Mouse (Mus musculus) adrenal gland, postnatal 36 days (tissue): Measurements from ENCODE around the gene Ccdc6. TPM values are rescaled to one million over a fixed set of nuclear protein-coding genes. Genes with fewer than 3 reads are reported as not detected.

Source experiments
- DNase-seq, 2 experiments: peaks; one replicate each; pipeline ENCODE4 v3.0.0; 2021; ENCODE audit warnings: mixed read lengths in 1 of 2
- total RNA-seq, 2 experiments: library from RNA; stranded (reverse); gene quantifications; 2 replicates each; pipeline ENCODE4 v1.2.3; 2021

Ccdc6 gene
- total RNA-seq, 2 experiments from 2014 or later, result 50.2 to 98.3 TPM

DNA sequence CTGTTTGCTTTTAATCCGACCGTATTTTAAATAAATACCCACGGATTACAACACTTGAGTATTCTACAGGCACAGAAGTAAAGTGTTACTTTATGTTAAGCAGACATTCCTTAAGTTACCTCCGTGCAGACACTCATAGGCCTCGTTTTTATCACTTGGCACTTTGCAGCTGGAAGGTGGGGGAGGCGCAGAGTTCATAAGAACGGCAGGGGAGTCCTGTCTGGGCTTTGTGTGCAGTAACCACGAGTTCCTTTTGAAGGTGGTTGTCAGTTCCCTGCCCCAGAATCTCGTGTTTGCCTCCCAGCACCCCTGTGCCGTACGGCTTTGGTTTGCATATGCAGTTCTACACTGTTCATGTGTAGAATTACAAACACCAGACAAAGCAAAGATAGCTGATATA lies 70.7 kb downstream of the Ccdc6 start:
- no peak for DNase-seq

DNA sequence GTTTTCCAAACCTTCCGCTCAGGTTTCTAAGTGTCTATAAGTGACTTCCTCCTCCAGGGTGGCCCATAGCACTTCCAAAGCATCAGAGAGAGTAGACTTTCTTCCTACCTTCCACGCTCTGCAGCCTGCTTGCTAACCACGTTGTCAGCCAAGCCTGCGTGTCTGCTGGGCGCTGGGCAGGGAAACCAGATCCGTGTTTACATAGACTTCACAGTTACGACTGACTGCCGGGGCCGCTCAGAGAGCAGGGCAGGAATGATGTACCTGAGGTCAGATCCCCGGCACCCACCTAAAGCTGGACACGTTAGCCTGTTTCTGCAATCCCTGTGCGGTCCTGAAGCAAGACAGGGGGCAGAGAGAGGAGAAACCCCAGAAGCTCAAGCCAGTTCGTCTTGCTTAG lies 71.5 kb downstream of the Ccdc6 start:
- DNase-seq, result no peak

DNA sequence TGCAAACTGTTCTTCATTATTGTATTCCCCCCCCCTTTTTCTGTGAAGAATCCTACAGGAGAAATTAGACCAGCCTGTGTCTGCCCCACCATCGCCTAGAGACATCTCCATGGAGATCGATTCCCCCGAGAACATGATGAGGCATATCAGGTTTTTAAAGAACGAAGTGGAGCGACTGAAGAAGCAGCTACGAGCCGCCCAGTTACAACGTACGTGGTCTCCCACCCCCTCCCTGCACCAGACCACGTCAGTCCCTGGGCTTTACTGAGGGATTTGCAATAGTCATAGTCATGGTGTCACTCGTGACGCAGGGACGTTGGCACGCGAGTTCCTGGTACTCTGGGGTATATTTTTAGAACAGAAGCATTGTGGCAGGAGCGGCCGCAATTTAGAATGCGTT lies 72.1 kb downstream of the Ccdc6 start:
- no peak for DNase-seq

DNA sequence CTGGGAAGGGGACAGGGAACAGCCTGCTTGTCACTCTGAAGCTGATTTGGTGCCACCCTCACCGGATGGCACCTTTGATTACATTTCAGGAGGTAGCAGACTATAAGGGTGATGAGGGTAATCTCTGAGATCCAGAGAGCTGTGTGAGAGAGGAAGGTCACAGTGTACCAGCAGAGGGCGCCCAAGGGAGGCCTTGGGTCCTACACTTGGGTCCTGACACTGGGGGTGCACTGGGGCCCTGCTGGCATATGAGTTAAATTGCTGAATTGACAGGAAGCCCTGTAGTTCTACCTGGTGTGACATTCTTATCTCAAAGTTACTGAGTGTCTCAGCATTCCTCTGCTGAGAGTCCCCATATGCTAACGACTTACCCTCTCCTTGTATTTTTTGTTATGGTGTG lies 76.4 kb downstream of the Ccdc6 start:
- DNase-seq, result peak; percentile 74 to 81

DNA sequence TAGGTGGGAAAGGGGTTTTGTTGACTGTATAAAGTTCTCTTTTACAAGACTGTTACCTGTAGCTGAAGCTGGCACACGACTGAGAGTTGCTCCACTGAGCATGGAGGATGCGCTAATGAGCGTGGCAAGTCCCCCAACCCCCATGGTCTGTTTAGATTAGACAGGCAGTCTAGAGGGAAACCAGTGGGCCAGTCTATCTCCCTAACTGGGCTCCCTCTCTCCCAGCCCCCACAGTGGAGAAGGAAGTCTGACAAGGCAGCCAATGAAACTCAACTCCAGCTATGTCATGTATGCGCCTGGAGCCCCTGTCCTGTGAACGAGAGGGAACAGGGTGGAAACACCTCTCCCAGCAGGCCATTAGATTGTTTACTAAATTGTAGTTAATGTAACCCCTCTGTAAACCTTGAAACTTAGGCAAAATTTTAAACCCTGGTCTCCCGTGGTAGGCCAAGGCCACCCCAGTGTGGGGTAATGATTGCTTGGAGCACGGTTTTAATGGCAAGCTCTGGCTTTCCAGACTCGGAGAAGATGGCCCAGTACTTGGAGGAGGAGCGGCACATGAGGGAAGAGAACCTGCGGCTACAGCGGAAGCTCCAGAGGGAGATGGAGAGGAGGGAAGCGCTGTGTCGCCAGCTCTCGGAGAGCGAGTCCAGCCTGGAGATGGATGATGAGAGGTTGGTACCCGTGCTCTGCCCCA lies 77.7 kb downstream of the Ccdc6 start:
- no peak for DNase-seq

DNA sequence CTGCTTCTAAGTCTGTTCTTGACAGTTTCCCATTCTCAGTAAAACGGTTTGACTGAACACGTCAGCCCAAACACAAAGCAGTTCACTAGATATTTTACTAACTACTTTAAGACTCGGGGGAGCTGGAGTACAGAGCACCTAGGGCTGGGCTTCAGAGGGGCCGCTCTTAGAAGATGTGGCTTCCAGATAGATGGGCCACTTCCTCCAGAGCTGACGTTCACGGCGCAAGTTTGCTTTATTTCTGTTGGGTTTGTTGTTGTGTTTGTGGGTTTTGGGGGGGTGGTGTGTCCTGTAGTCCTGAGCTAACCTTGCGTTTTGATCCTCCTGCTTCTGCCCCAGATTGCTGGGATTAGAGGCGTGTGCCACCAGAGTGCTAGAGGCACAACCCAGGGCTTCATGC lies 83.8 kb downstream of the Ccdc6 start:
- no peak for DNase-seq

DNA sequence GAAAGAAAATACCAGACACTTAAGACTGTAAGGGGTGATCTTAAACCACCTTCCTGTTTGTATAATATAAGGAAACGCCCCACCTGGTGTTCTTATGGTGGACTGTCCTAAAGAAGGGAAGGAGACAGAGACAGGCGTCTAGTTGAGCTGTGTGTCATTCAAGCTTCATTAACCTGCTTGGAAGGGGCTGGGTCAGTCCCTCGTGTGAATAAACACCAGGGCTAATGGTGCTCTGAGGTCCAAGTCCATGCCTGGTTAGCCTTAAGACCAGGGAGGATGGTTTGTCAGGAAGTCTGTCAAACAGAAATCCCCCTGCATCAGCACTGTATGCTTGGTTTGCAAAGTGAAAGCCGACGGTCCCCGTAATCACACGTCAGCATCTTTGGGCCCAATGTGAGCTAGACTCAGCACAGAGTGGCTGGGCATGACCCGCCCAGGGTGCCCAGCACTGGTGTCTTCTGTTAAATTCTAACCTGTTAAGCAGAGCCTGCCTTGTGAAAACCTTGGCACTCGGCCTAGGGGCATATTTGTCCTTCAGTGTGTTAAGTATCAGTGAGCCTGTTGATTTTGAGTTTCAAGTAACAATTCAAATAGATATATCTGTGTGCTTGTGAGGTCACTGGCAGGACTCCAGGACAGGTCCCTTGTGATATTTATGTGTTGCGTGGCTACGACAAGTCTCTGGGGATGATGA lies 84.5 kb downstream of the Ccdc6 start:
- DNase-seq, result peak; percentile 32 to 37

DNA sequence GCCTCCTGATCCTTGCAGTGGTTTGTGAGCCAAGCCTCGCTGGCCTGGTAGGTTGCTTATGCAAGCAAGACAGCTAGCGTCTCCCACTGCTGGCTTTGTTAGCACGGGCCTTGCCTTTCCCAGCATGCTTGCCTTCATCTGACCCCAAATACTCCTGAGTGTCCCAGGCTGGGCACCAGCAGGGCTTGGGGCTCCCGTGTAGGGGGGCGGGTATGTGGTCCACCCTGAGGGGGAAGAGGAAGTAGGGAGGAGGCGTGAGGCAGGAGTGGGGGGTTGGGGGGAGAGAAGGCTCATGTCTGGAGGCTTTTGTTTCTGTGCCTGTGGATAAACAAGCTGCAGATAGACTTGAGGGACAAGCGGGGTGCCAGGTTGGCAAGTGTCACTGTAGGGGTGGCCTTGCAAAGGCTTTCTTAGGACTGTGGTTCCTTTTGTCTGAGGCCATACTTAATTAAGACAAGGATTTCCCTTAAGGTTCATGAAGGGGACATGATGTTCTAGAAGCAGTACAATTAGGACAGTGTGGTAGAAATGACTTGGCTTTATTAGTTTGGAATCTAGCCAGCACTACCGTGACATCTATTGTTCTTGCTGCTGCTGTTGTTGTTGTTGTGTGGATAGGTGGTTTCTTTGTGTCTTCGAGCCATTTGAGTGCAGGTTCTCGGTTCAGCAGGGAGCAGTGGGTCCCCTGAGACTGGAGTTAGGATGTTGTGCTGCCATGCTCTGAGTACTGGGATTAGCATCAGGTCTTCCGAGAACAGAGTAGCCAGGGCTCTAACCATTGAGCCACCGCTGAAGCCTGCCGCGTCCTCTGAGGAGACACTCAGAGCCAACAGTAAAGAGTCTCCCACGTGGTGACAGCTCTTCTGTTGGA lies 86.5 kb downstream of the Ccdc6 start:
- DNase-seq, result no peak

DNA sequence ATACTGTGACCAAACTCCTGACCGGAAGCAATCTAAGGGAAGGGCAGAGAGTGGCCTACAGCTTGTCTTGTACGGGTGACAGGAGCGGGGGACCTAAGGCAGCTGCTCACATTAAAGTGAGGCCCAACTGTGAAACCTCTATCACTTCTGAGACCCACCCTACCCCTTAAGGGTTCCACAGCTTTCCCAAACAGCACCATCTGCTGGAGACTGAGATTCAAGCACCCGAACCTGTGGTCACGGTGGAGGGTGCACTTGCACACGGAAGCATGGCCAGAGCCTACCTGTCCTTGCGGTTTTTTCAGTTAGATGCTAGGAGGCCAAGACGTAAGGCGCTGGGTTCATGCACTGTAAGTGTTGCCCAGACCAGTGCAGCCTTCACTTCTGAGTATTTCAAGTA lies 89.2 kb downstream of the Ccdc6 start:
- DNase-seq, result peak; percentile 30 to 42

DNA sequence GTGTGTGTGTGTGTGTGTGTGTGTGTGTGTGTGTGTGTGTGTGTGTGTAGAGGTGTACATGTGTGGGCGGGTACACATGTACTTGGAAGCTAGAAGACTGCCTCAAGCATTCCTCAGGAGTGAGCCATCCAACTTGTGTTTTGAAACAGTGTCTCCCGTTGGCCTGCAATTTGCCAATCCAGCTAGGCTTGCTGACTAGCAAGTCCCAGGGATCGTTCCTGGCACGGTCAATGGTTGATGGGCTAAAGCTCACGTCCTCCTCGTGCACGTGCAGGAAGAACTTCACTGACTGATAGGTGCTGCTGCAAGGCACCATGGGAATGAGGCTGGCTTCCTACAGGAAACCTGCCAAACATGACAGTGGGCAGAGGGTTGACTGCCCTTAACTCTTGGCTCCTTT lies 89.7 kb downstream of the Ccdc6 start:
- no peak for DNase-seq

DNA sequence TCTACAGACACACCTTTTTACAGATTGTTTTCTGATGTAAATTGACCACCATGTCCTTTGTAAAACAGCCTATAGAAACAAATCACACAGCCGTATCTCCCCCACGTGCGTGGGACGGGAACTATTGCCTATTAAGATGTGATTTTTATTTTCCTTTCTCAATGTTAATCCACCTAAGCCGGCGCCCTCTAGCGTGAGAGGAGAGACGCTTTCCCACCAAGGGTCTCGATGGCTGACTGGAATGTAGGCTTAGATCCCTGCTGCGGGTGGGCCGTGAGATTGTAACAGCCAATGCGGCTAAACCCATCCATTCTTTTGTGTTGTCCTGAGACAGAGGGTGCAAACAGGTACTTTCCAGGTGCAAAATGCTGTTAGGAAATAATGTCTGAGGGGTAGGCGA lies 92.9 kb downstream of the Ccdc6 start:
- DNase-seq, result no peak

DNA sequence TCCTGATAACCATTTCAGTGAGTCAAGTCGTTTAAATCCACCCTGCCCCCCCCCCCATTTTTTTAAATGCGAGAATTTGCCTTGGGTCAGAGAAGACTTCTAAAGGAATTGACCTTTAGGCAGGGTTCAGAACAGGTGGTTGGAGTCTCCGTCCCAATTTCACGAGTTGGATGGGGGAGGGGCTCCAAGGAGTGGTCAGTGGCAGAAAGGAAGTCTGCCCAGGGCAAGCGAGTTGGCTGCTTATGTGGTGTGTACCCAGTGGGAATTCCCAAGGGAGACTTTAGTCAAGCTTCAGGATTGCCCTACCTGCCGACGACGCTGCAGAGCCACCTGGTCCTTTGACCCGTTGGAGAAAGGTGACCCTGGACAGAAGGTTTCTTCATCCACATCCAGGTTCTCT lies 97.4 kb downstream of the Ccdc6 start:
- DNase-seq, result no peak

DNA sequence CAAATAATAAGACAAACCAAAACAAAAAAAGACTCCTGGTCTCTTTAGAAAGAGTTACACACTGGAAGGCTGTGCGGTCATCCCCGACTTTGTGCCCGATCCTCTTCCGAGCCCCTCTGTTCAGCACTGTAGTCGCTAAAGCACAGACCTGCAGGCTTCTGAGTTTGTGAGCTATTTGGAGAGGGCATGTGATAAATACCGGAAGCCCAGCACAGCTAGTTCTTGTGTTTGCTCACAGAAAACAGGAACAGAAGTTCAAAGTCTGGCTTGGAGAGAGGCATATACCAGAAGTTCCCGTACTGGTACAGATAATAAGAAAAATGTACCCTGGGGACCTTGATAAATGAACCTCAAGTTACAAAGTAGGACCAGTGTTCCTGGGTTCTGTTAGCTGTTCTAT lies 98.4 kb downstream of the Ccdc6 start:
- DNase-seq, result no peak

DNA sequence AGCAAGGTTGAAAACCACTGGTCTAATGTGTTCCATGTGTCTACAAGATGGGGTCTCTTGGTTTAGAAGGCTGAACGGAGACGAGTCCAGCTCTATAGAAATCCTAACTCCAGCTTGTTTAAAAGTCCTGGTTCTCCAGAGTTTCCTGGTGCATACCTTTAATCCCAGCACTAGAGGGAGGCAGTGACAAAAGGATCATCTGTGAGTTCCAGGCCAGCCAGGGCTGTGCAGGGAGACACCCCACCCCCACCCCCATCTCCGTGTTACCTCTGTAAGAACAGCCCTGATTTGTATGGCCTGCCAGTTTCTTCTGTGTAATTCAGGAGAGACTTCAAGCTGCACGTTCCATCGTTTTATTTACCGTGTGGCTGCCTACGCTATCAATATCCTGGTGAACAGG lies 98.9 kb downstream of the Ccdc6 start:
- DNase-seq, result peak in 1 of 2 experiments; percentile 27

DNA sequence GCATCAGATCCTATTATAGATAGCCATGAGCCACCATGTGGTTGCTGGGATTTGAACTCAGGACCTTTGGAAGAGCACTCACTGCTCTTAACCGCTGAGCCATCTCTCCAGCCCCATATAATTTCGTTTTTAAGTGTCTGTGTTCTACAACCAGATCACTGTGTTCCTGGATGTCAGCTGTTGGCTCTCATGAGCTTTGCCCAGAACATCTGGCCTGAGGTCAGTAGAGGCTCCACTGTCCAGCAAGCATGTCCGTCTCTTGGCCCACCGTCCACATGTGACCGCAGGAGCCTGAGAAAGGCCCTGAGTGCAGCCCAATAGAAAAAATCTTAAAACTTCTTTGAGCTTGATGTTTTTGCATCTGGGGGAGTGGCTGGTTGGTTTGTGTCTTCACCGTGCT lies 99.7 kb downstream of the Ccdc6 start:
- DNase-seq, result no peak

DNA sequence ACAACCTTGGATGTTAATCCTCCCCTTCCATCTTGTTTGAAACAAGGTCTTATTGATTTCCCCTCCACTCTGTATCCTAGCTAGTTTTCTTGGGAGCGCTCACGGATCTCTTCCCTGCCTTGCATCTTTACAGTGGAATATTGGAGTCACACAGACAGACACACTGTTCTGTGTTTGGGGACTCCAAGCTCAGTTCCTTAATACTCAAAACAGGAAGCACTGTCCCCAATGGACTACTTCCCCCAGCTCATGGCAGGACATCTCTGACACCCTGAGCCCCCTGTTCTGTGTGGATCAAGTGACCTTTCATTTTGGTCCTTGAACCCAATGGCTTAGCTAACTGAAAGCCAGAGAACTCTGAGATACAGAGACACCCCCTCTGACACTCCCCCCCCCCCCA lies 100.7 kb downstream of the Ccdc6 start:
- no peak for DNase-seq

DNA sequence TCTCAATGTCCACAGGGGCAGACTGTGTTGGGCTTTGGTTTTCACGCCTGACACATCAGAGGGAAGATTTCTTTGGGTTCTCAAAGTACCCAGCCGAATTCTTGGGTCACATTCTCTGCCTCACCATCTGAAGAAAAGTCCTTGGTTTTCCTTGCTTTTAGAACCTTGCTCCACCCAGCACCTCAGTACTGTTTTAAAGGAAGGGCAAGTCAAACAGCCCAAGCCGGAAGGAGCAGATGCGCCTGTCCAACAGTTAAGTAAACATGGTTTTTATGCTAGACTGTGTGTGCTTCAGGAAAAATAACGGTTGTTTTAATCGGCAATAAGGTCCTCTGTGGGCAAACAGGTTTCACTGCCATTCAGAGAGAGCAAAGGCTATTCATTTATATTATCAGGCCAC lies 101.1 kb downstream of the Ccdc6 start:
- DNase-seq, result no peak

DNA sequence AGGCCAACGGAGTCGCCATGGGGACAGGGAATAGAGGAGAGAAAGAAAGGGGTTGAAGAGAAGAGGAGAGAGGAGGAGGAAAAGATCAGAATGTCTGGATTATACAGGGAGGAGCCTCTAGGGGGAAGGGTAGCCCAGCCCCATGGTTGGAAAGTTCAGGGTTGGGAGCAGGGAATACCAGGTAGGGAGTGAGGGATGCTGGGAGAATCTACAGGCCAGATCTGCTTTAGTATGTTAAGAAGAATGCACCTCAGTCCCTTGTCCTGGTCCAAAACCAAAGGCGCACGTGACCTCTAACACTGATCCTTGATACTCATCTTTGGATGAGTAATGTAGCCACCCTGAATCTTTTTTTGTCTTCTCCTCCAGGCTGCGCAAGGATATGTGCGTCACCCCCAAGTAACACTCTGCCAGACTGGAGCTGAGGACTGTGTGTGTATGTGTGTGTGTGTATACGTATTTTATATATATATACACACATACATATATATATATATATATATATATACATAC lies 102.1 kb downstream of the Ccdc6 start:
- DNase-seq, result peak; percentile 43 to 63

DNA sequence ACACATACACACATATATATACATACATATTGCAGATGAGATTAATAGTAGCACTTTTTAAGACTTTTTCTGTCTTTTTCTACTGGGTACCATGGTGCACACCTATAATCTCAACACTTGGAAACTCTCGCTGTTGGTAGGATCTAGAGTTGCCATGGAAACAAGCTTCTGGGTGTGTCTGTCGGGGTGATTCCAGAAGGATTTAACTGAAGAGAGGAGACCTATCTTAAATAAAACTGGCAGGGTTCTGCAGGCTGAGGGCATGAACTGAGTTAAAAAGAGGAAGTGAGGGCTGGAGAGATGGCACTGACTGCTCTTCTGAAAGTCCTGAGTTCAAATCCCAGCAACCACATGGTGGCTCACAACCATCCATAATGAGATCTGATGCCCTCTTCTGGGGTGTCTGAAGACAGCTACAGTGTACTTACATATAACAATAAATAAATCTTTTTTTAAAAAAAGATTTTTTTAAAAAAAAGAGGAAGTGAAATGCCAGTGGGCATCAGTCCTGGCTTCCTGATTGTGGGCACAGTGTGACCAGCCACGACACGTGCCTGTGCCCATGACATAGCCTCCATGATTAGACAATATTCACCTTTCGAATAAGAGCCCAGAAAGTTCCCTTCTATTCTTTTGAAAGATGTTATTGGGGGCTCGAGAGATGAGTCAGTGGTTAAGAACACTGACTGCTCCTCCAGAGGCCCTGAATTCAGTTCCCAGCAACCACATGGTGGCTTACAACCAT lies 102.7 kb downstream of the Ccdc6 start:
- DNase-seq, result no peak

DNA sequence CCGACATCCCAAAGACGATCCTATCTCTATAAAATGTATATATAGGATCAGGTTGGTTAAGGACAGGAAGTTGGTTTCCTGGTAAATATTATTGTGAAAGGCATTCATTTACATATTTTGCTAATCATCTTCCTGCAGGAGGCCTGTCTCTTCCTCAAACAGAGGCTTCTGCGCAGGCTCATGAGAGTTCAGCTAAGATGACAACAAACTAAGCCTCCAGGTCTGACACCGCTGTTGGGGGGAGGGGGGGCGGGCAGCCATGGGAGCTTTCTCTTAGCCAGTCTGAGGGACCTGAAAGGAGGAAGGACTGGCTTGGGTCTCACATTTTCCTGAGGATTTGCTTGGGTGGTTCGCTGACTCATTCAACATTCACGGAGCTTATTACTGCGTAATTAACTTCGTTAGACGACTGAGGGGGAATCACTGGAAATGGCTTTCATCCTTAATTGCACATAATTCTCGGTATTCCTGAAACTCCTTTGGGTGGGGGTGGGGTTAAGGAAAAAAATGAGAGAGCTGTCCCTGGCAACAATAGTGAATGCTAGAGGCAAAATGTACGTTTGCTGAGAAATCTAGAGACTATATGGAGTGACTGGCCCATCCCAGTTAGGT lies 104.1 kb downstream of the Ccdc6 start:
- no peak for DNase-seq

DNA sequence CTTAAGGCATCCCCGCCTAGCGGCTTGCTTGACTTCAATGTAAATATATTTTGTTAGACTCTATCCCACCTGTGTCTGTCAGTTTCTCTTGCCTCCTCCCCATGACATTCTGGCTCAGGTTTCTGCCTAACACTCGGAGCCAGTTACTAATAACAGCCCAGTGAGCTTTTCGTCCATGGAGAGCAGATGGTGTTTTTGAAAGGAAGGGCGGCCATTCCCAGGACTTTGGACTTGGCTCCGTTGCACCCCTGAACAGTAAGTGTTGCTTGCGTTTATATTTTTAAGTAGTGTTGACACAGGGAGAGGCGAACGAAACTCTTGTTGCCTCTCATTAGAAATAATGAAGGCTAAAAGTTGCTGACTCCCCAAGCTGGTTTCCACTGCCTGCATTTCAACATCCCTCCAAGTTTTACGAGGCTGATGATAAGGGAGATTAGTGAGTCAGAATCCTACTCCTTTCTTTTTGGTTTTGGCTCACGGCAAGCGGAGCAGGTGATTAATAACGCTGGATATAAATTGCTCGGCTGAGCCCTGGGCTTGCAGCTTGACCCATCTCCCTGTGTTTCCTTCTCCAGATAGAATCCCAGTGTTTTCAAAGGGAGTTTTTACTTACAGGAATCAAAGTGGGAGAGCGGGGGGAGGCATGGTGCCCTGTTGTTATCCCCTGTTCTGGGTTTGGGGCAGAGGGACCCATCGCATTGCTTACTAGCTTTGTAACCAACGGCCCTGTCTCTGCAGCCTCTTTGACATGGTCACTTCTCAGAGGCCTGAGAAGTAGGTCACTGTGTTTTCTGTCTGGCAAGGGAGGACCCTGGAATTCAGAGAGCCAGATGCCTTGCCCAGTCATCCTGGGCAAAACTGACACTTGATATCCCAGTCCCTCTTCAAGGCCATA lies 107.8 kb downstream of the Ccdc6 start, which contains the start of gene Mrln:
Gene Mrln (plus strand): TSS at position 160 of the 895 bp plus-strand sequence.
- peak; percentile 59 to 65 for DNase-seq
